Mouse (Mus musculus): ENCODE data around the gene Slpi. TPM values are rescaled to one million over a fixed set of nuclear protein-coding genes. Genes with fewer than 3 reads are reported as not detected.

Slpi gene
- 1 to 10 TPM in 1 of 2 experiments, not detected in 1; 1.4 TPM for total RNA-seq (2021)
- long read RNA-seq, experiment 1 = 0 reads
- long read RNA-seq, experiment 2 = 0 reads

- DNase-seq = no peak
Observed at GRCm38 (mm10) chr2:164389020-164389419, at the start of gene Slpi. Slpi (minus strand) TSS chr2:164389095.

- no peak for DNase-seq
Observed at GRCm38 (mm10) chr2:164438257-164438656, 49.4 kb upstream of the Slpi start.

GRCm38 (mm10) chr2:164437710-164438109, 48.8 kb upstream of the Slpi start:
- DNase-seq = no peak

GRCm38 (mm10) chr2:164436961-164437360, 48.1 kb upstream of the Slpi start:
- no peak for DNase-seq

GRCm38 (mm10) chr2:164436215-164436913, 47.5 kb upstream of the Slpi start:
- no peak for DNase-seq

- DNase-seq = no peak
Observed at GRCm38 (mm10) chr2:164435216-164436090, 46.6 kb upstream of the Slpi start.

GRCm38 (mm10) chr2:164434681-164435080, 45.8 kb upstream of the Slpi start:
- DNase-seq = no peak

GRCm38 (mm10) chr2:164433278-164433895, 44.5 kb upstream of the Slpi start:
- DNase-seq = no peak

GRCm38 (mm10) chr2:164432541-164433191, 43.8 kb upstream of the Slpi start:
- peak; percentile 38 for DNase-seq

GRCm38 (mm10) chr2:164431676-164432465, 43.0 kb upstream of the Slpi start:
- no peak for DNase-seq

- DNase-seq = no peak
Observed at GRCm38 (mm10) chr2:164430697-164431096, 41.8 kb upstream of the Slpi start.

- DNase-seq = no peak
Observed at GRCm38 (mm10) chr2:164429881-164430615, 41.2 kb upstream of the Slpi start.

GRCm38 (mm10) chr2:164428451-164428850, 39.6 kb upstream of the Slpi start:
- DNase-seq = no peak

GRCm38 (mm10) chr2:164426952-164427351, 38.1 kb upstream of the Slpi start:
- no peak for DNase-seq

GRCm38 (mm10) chr2:164426121-164426520, 37.2 kb upstream of the Slpi start:
- no peak for DNase-seq

- no peak for DNase-seq
Observed at GRCm38 (mm10) chr2:164425401-164425800, 36.5 kb upstream of the Slpi start.

- DNase-seq = no peak
Observed at GRCm38 (mm10) chr2:164424406-164424805, 35.5 kb upstream of the Slpi start.

- no peak for DNase-seq
Observed at GRCm38 (mm10) chr2:164423464-164423863, 34.6 kb upstream of the Slpi start.

GRCm38 (mm10) chr2:164422675-164423393, 33.9 kb upstream of the Slpi start:
- DNase-seq = no peak

GRCm38 (mm10) chr2:164421979-164422378, 33.1 kb upstream of the Slpi start:
- DNase-seq = no peak

Data from gastrocnemius, postnatal 10 days (tissue).